Mouse (Mus musculus): Measurements from ENCODE around the gene Flt3l. TPM values are rescaled to one million over a fixed set of nuclear protein-coding genes. Genes with fewer than 3 reads are reported as not detected.

The Flt3l gene
- polyA plus RNA-seq, 1 experiment from 2014 or later: 2.7 TPM

GRCm38 (mm10) chr7:45091001-45091990 is 44.9 kb downstream of the Flt3l start:
- Histone ChIP-seq H3K36me3 (peaks cover 33% of the 10 kb centered on the region), H3K27me3 (no peaks in the 10 kb centered on the region), H3K27ac (peak overlapping the region; percentile 93), H3K4me3 (peak overlapping the region; percentile 61), H3K4me2 (peak overlapping the region; percentile 61), H3K9ac (peak overlapping the region; percentile 74), H3K9me3 (no peaks in the 10 kb centered on the region), H3K4me1 (peaks cover 34% of the 10 kb centered on the region)
- WGBS: 8% methylated on average over 35 of the region's 35 CpGs
- 0 out of 2 replicates have a peak, but pooled peaks have one; percentile 49 for ATAC-seq (ENCODE audit: insufficient number of reproducible peaks, low FRiP score, low TSS enrichment, low read depth)

- H3K36me3 ChIP-seq: peaks cover 37% of the 10 kb centered on the region
- H3K9me3 ChIP-seq: no peaks in the 10 kb centered on the region
- no peaks in the 10 kb centered on the region for H3K27me3 ChIP-seq
- peak overlapping the region; percentile 61 for H3K4me3 ChIP-seq
- H3K27ac ChIP-seq: peak overlapping the region; percentile 93
- H3K4me2 ChIP-seq: peak overlapping the region; percentile 61
- H3K9ac ChIP-seq: 0 out of 2 replicates have a peak overlapping the region, but pooled peaks have one; percentile 74
- peaks cover 34% of the 10 kb centered on the region for H3K4me1 ChIP-seq
- no peak for ATAC-seq (ENCODE audit: insufficient number of reproducible peaks, low FRiP score, low TSS enrichment, low read depth)
- WGBS: 69% methylated on average over 13 of the region's 13 CpGs
These were observed 45.8 kb downstream of the Flt3l start for GRCm38 (mm10) chr7:45090251-45090977.

- H3K4me1 ChIP-seq: peaks cover 27% of the 10 kb centered on the region
- peaks cover 54% of the 10 kb centered on the region for H3K36me3 ChIP-seq
- H3K4me2 ChIP-seq: no peak overlapping the region
- no peak overlapping the region for H3K9ac ChIP-seq
- no peaks in the 10 kb centered on the region for H3K9me3 ChIP-seq
- WGBS: 93% methylated on average over 17 of the region's 17 CpGs
- ATAC-seq (ENCODE audit: insufficient number of reproducible peaks, low FRiP score, low TSS enrichment, low read depth): no peak
- no peak overlapping the region for H3K4me3 ChIP-seq
- no peaks in the 10 kb centered on the region for H3K27me3 ChIP-seq
- no peak overlapping the region for H3K27ac ChIP-seq
These were observed 47.6 kb downstream of the Flt3l start for GRCm38 (mm10) chr7:45088597-45088996.

- H3K36me3 ChIP-seq: peaks cover 68% of the 10 kb centered on the region
- H3K27ac ChIP-seq: no peak overlapping the region
- no peak overlapping the region for H3K9ac ChIP-seq
- WGBS: 83% methylated on average over 4 of the region's 4 CpGs
- peaks cover 30% of the 10 kb centered on the region for H3K4me1 ChIP-seq
- H3K27me3 ChIP-seq: no peaks in the 10 kb centered on the region
- no peak overlapping the region for H3K4me2 ChIP-seq
- H3K4me3 ChIP-seq: no peak overlapping the region
- ATAC-seq (ENCODE audit: insufficient number of reproducible peaks, low FRiP score, low TSS enrichment, low read depth): no peak
- H3K9me3 ChIP-seq: no peaks in the 10 kb centered on the region
These were observed 50.1 kb downstream of the Flt3l start for GRCm38 (mm10) chr7:45086084-45086483.

GRCm38 (mm10) chr7:45083300-45083890 is 52.8 kb downstream of the Flt3l start:
- ATAC-seq (ENCODE audit: insufficient number of reproducible peaks, low FRiP score, low TSS enrichment, low read depth): no peak
- H3K4me3 ChIP-seq: no peak overlapping the region
- WGBS: 76% methylated on average over 22 of the region's 22 CpGs
- peaks cover 24% of the 10 kb centered on the region for H3K4me1 ChIP-seq
- H3K4me2 ChIP-seq: no peak overlapping the region
- no peaks in the 10 kb centered on the region for H3K9me3 ChIP-seq
- H3K27ac ChIP-seq: peak overlapping the region; percentile 73
- peaks cover 63% of the 10 kb centered on the region for H3K36me3 ChIP-seq
- H3K27me3 ChIP-seq: no peaks in the 10 kb centered on the region
- H3K9ac ChIP-seq: no peak overlapping the region

- H3K36me3 ChIP-seq: peaks cover 59% of the 10 kb centered on the region
- ATAC-seq (ENCODE audit: insufficient number of reproducible peaks, low FRiP score, low TSS enrichment, low read depth): peak; percentile 32; the same call in 1 of the 2 replicates
- no peaks in the 10 kb centered on the region for H3K27me3 ChIP-seq
- peak overlapping the region; percentile 73 for H3K27ac ChIP-seq
- H3K4me1 ChIP-seq: peaks cover 23% of the 10 kb centered on the region
- no peak overlapping the region for H3K4me3 ChIP-seq
- 0 out of 2 replicates have a peak overlapping the region, but pooled peaks have one; percentile 1 for H3K4me2 ChIP-seq
- no peak overlapping the region for H3K9ac ChIP-seq
- H3K9me3 ChIP-seq: no peaks in the 10 kb centered on the region
- 61% methylated on average over 25 of the region's 25 CpGs for WGBS
These were observed 53.6 kb downstream of the Flt3l start for GRCm38 (mm10) chr7:45082401-45083299.

- no peak overlapping the region for H3K4me3 ChIP-seq
- no peak overlapping the region for H3K4me2 ChIP-seq
- H3K9ac ChIP-seq: no peak overlapping the region
- H3K27ac ChIP-seq: peak overlapping the region; percentile 51; the same call in 1 of the 2 replicates
- peaks cover 59% of the 10 kb centered on the region for H3K36me3 ChIP-seq
- 44% methylated on average over 5 of the region's 5 CpGs for WGBS
- no peaks in the 10 kb centered on the region for H3K9me3 ChIP-seq
- peaks cover 23% of the 10 kb centered on the region for H3K4me1 ChIP-seq
- H3K27me3 ChIP-seq: no peaks in the 10 kb centered on the region
- ATAC-seq (ENCODE audit: insufficient number of reproducible peaks, low FRiP score, low TSS enrichment, low read depth): no peak; the same call in 1 of the 2 replicates
These were observed 55.2 kb downstream of the Flt3l start for GRCm38 (mm10) chr7:45081016-45081415.

- H3K4me3 ChIP-seq: no peak overlapping the region
- no peak overlapping the region for H3K9ac ChIP-seq
- 0% methylated on average over 10 of the region's 10 CpGs for WGBS
- ATAC-seq (ENCODE audit: insufficient number of reproducible peaks, low FRiP score, low TSS enrichment, low read depth): no peak
- H3K36me3 ChIP-seq: peaks cover 60% of the 10 kb centered on the region
- H3K4me2 ChIP-seq: no peak overlapping the region
- H3K27ac ChIP-seq: no peak overlapping the region
- peaks cover 23% of the 10 kb centered on the region for H3K4me1 ChIP-seq
- H3K27me3 ChIP-seq: no peaks in the 10 kb centered on the region
- no peaks in the 10 kb centered on the region for H3K9me3 ChIP-seq
These were observed 56.4 kb downstream of the Flt3l start for GRCm38 (mm10) chr7:45079856-45080255.

MicroRNA genes within 50 kb of the gene (microRNA counts, 519-probe panel; counts per million panel counts)
- microRNA mmu-miR-150: 2,254 counts per million, percentile 43 among the panel's probes with 10 or more counts

Small RNA genes lying within 50 kb of the gene (microRNA-seq; reads per million reads assigned to microRNA genes)
- gene Mir150 (17.8 reads per million, percentile 32 among the genes with 10 or more reads in this experiment), gene Mir5121 (10.0 reads per million, percentile 25 among the genes with 10 or more reads in this experiment), gene Mir7055 (not detected)

Other genes starting within 250 kb of the Flt3l start
- gene Med25, start 243.7 kb downstream of the Flt3l start, polyA plus RNA-seq (2015; fragmentation: Nextera tagmentation; extraction: Ambion mirVana): 103 and 109 TPM in 2 replicates
- gene Fuz, start 240.4 kb downstream of the Flt3l start, polyA plus RNA-seq (2015; fragmentation: Nextera tagmentation; extraction: Ambion mirVana): 22.8 and 24.2 TPM in 2 replicates
- 68.8 and 71.9 TPM in 2 replicates for gene Ap2a1, start 206.9 kb downstream of the Flt3l start, polyA plus RNA-seq (2015; fragmentation: Nextera tagmentation; extraction: Ambion mirVana)
- 0.17 TPM in 1 of 2 replicates, not detected in the other for gene Tsks, start 193.2 kb downstream of the Flt3l start, polyA plus RNA-seq (2015; fragmentation: Nextera tagmentation; extraction: Ambion mirVana)
- gene Cpt1c, start 161.6 kb downstream of the Flt3l start, polyA plus RNA-seq (2015; fragmentation: Nextera tagmentation; extraction: Ambion mirVana): 27.9 and 28.3 TPM in 2 replicates
- 408 and 429 TPM in 2 replicates for gene Prmt1, start 149.9 kb downstream of the Flt3l start, polyA plus RNA-seq (2015; fragmentation: Nextera tagmentation; extraction: Ambion mirVana)
- gene Irf3, start 138.8 kb downstream of the Flt3l start, polyA plus RNA-seq (2015; fragmentation: Nextera tagmentation; extraction: Ambion mirVana): 101 and 105 TPM in 2 replicates
- gene Bcl2l12, start 137.7 kb downstream of the Flt3l start, polyA plus RNA-seq (2015; fragmentation: Nextera tagmentation; extraction: Ambion mirVana): 58.8 and 59.4 TPM in 2 replicates
- gene Scaf1, start 120.1 kb downstream of the Flt3l start, polyA plus RNA-seq (2015; fragmentation: Nextera tagmentation; extraction: Ambion mirVana): 34.8 TPM in 2 replicates
- gene Rras, start 118.5 kb downstream of the Flt3l start, polyA plus RNA-seq (2015; fragmentation: Nextera tagmentation; extraction: Ambion mirVana): 44.9 and 49.1 TPM in 2 replicates
- 9.3 and 11.5 TPM in 2 replicates for gene Prr12, start 83.6 kb downstream of the Flt3l start, polyA plus RNA-seq (2015; fragmentation: Nextera tagmentation; extraction: Ambion mirVana)
- 63.0 and 70.3 TPM in 2 replicates for gene Nosip, start 74.0 kb downstream of the Flt3l start, polyA plus RNA-seq (2015; fragmentation: Nextera tagmentation; extraction: Ambion mirVana)
- gene Prrg2, start 73.8 kb downstream of the Flt3l start, polyA plus RNA-seq (2015; fragmentation: Nextera tagmentation; extraction: Ambion mirVana): 23.1 and 25.1 TPM in 2 replicates
- 653 and 714 TPM in 2 replicates for gene Rcn3, start 44.2 kb downstream of the Flt3l start, polyA plus RNA-seq (2015; fragmentation: Nextera tagmentation; extraction: Ambion mirVana)
- 99.7 and 121 TPM in 2 replicates for gene Fcgrt, start 32.6 kb downstream of the Flt3l start, polyA plus RNA-seq (2015; fragmentation: Nextera tagmentation; extraction: Ambion mirVana)
- 1,215 and 1,484 TPM in 2 replicates for gene Rps11, start 12.0 kb downstream of the Flt3l start, polyA plus RNA-seq (2015; fragmentation: Nextera tagmentation; extraction: Ambion mirVana)
- 1,220 and 1,390 TPM in 2 replicates for gene Rpl13a, start 7.7 kb downstream of the Flt3l start, polyA plus RNA-seq (2015; fragmentation: Nextera tagmentation; extraction: Ambion mirVana)
- gene Gm45713, start 201 bp downstream of the Flt3l start, polyA plus RNA-seq (2015; fragmentation: Nextera tagmentation; extraction: Ambion mirVana): 0.65 TPM in 1 of 2 replicates, not detected in the other
- 76.3 and 84.6 TPM in 2 replicates for gene Pih1d1, start 17.9 kb upstream of the Flt3l start, polyA plus RNA-seq (2015; fragmentation: Nextera tagmentation; extraction: Ambion mirVana)
- gene Aldh16a1, start 18.2 kb upstream of the Flt3l start, polyA plus RNA-seq (2015; fragmentation: Nextera tagmentation; extraction: Ambion mirVana): 44.1 and 49.1 TPM in 2 replicates
- 0.12 and 0.24 TPM in 2 replicates for gene Slc17a7, start 27.5 kb upstream of the Flt3l start, polyA plus RNA-seq (2015; fragmentation: Nextera tagmentation; extraction: Ambion mirVana)
- gene Gfy, start 43.1 kb upstream of the Flt3l start, polyA plus RNA-seq (2015; fragmentation: Nextera tagmentation; extraction: Ambion mirVana): not detected in 2 replicates
- not detected in 2 replicates for gene Pth2, start 44.6 kb upstream of the Flt3l start, polyA plus RNA-seq (2015; fragmentation: Nextera tagmentation; extraction: Ambion mirVana)
- 1.2 and 2.7 TPM in 2 replicates for gene Ccdc155, start 68.5 kb upstream of the Flt3l start, polyA plus RNA-seq (2015; fragmentation: Nextera tagmentation; extraction: Ambion mirVana)
- 51.2 and 64.5 TPM in 2 replicates for gene Dkkl1, start 75.7 kb upstream of the Flt3l start, polyA plus RNA-seq (2015; fragmentation: Nextera tagmentation; extraction: Ambion mirVana)
- 131 and 134 TPM in 2 replicates for gene Tead2, start 79.3 kb upstream of the Flt3l start, polyA plus RNA-seq (2015; fragmentation: Nextera tagmentation; extraction: Ambion mirVana)
- 3.8 and 5.1 TPM in 2 replicates for gene Cd37, start 102.7 kb upstream of the Flt3l start, polyA plus RNA-seq (2015; fragmentation: Nextera tagmentation; extraction: Ambion mirVana)
- gene Slc6a16, start 104.7 kb upstream of the Flt3l start, polyA plus RNA-seq (2015; fragmentation: Nextera tagmentation; extraction: Ambion mirVana): 0.09 TPM in 1 of 2 replicates, not detected in the other
- gene Slc6a21, start 141.1 kb upstream of the Flt3l start, polyA plus RNA-seq (2015; fragmentation: Nextera tagmentation; extraction: Ambion mirVana): not detected in 2 replicates
- gene Trpm4, start 197.3 kb upstream of the Flt3l start, polyA plus RNA-seq (2015; fragmentation: Nextera tagmentation; extraction: Ambion mirVana): 22.0 and 22.6 TPM in 2 replicates
- 6.5 and 15.1 TPM in 2 replicates for gene Hrc, start 198.9 kb upstream of the Flt3l start, polyA plus RNA-seq (2015; fragmentation: Nextera tagmentation; extraction: Ambion mirVana)
- gene Ppfia3, start 230.6 kb upstream of the Flt3l start, polyA plus RNA-seq (2015; fragmentation: Nextera tagmentation; extraction: Ambion mirVana): 7.8 and 9.1 TPM in 2 replicates
- gene Lin7b, start 234.2 kb upstream of the Flt3l start, polyA plus RNA-seq (2015; fragmentation: Nextera tagmentation; extraction: Ambion mirVana): 2.3 and 2.5 TPM in 2 replicates

Data from limb, embryonic 15.5 days (tissue).